Comparison of ENCODE assay signal across 9 mouse cellular contexts in genomic region chr8:125531640-125532039, GRCm38 (mm10). TPM values are rescaled to one million over a fixed set of nuclear protein-coding genes. Genes with fewer than 3 reads are reported as not detected.
DNase-seq lines count a peak whose midpoint lies in the region; ATAC-seq and TF ChIP-seq lines count a peak whose summit lies in the region.
"Had no signal": no experiment of that assay in that cellular context is flagged by ENCODE, and none has a peak within 500 bp of the region (broad histone marks: within the 10 kb centered on the region; RNA-seq: fewer than 3 reads in every experiment).

No protein-coding gene starts in this region.

- TF ChIP-seq EP300 in heart, postnatal 0 days (IDR thresholded peaks at IDR 0.05; ENCODE audit: low read depth) = no peak

- no peak for DNase-seq in heart, postnatal 0 days (ENCODE audit: low spot score)
- peak; percentile 59 for DNase-seq in naive thymus-derived CD4-positive, alpha-beta T cell, adult 2 months (ENCODE audit: low read depth)
- DNase-seq in right cerebral cortex, postnatal 36 days (ENCODE audit: low spot score in 2 of 2) = no peak
- no peak for DNase-seq in right cerebral cortex, postnatal 10 days (ENCODE audit: low spot score in 2 of 2)

- no peak overlapping the region for H3K4me3 ChIP-seq in kidney, embryonic 15.5 days (replicated peaks)
- no peak overlapping the region for H3K4me3 ChIP-seq in kidney, embryonic 16.5 days (ENCODE audit: low read length)
- no peak overlapping the region for H3K4me3 ChIP-seq in heart, postnatal 0 days (ENCODE audit: low read depth, low read length)
- H3K4me3 ChIP-seq in liver, embryonic 12.5 days = no peak overlapping the region
- H3K4me3 ChIP-seq: embryonic facial prominence, embryonic 12.5 days had no signal

- H3K9ac ChIP-seq in kidney, embryonic 15.5 days = no peak overlapping the region
- H3K9ac ChIP-seq in kidney, embryonic 16.5 days (replicated peaks; ENCODE audit: low read length) = no peak overlapping the region
- H3K9ac ChIP-seq in heart, postnatal 0 days (replicated peaks; ENCODE audit: low read depth, low read length) = no peak overlapping the region
- H3K9ac ChIP-seq in liver, embryonic 12.5 days = no peak overlapping the region

- WGBS in kidney, embryonic 15.5 days = 27% methylated on average over 1 of the region's 1 CpGs
- WGBS in kidney, embryonic 16.5 days = 38% methylated on average over 1 of the region's 1 CpGs
- 41% methylated on average over 1 of the region's 1 CpGs for WGBS in heart, postnatal 0 days
- 39% methylated on average over 1 of the region's 1 CpGs for WGBS in liver, embryonic 12.5 days (ENCODE audit: insufficient replicate concordance)

- H3K36me3 ChIP-seq in kidney, embryonic 15.5 days = peaks cover 4% of the 10 kb centered on the region; the same call in 1 of the 2 replicates
- H3K36me3 ChIP-seq in kidney, embryonic 16.5 days (ENCODE audit: insufficient read depth, low read length) = 0 out of 2 replicates have a peak, but pooled peaks cover 4% of the 10 kb centered on the region
- peaks cover 2% of the 10 kb centered on the region; the same call in 1 of the 2 replicates for H3K36me3 ChIP-seq in heart, postnatal 0 days (replicated peaks; ENCODE audit: control insufficient read depth, insufficient read depth, low read length)
- no peaks in the 10 kb centered on the region for H3K36me3 ChIP-seq in liver, embryonic 12.5 days

- TF ChIP-seq CTCF in heart, postnatal 0 days (IDR thresholded peaks at IDR 0.05; ENCODE audit: low read depth) = no peak

- no peak for ATAC-seq in kidney, embryonic 15.5 days (replicated peaks; ENCODE audit: low FRiP score)
- no peak for ATAC-seq in kidney, embryonic 16.5 days (ENCODE audit: low FRiP score, low TSS enrichment)
- ATAC-seq in CD4-positive, CD25-positive, alpha-beta regulatory T cell, adult 4 months = peak; percentile 98
- ATAC-seq in heart, postnatal 0 days (ENCODE audit: insufficient read depth, low read depth) = no peak
- ATAC-seq in liver, embryonic 12.5 days = no peak

- peak overlapping the region; percentile 29 for H3K27ac ChIP-seq in kidney, embryonic 15.5 days
- no peak overlapping the region for H3K27ac ChIP-seq in kidney, embryonic 16.5 days (ENCODE audit: low read length)
- H3K27ac ChIP-seq in heart, postnatal 0 days (ENCODE audit: low read depth) = peak overlapping the region; percentile 83
- H3K27ac ChIP-seq in liver, embryonic 12.5 days = no peak overlapping the region
- H3K27ac ChIP-seq: embryonic facial prominence, embryonic 12.5 days had no signal

- H3K4me2 ChIP-seq in kidney, embryonic 15.5 days = no peak overlapping the region
- no peak overlapping the region for H3K4me2 ChIP-seq in kidney, embryonic 16.5 days (replicated peaks; ENCODE audit: low read depth, low read length)
- H3K4me2 ChIP-seq in heart, postnatal 0 days (ENCODE audit: low read depth, low read length) = no peak overlapping the region
- H3K4me2 ChIP-seq in liver, embryonic 12.5 days = no peak overlapping the region
- H3K4me2 ChIP-seq: embryonic facial prominence, embryonic 12.5 days had no signal

- no peaks in the 10 kb centered on the region for H3K9me3 ChIP-seq in kidney, embryonic 15.5 days (replicated peaks)
- no peaks in the 10 kb centered on the region for H3K9me3 ChIP-seq in kidney, embryonic 16.5 days (ENCODE audit: low read length)
- H3K9me3 ChIP-seq in heart, postnatal 0 days (replicated peaks; ENCODE audit: control insufficient read depth, low read length) = no peaks in the 10 kb centered on the region
- H3K9me3 ChIP-seq in liver, embryonic 12.5 days (replicated peaks) = no peaks in the 10 kb centered on the region
- H3K9me3 ChIP-seq: embryonic facial prominence, embryonic 12.5 days had no signal

- H3K4me1 ChIP-seq in kidney, embryonic 15.5 days = peaks cover 67% of the 10 kb centered on the region
- H3K4me1 ChIP-seq in kidney, embryonic 16.5 days (ENCODE audit: insufficient read depth, low read length) = peaks cover 65% of the 10 kb centered on the region
- H3K4me1 ChIP-seq in heart, postnatal 0 days (ENCODE audit: control insufficient read depth, insufficient read depth) = peaks cover 91% of the 10 kb centered on the region
- peaks cover 44% of the 10 kb centered on the region for H3K4me1 ChIP-seq in liver, embryonic 12.5 days

- H3K27me3 ChIP-seq in kidney, embryonic 15.5 days = no peaks in the 10 kb centered on the region
- no peaks in the 10 kb centered on the region for H3K27me3 ChIP-seq in kidney, embryonic 16.5 days (ENCODE audit: insufficient read depth, low read length)
- no peaks in the 10 kb centered on the region for H3K27me3 ChIP-seq in heart, postnatal 0 days (ENCODE audit: control insufficient read depth, insufficient read depth, low read length)
- H3K27me3 ChIP-seq in liver, embryonic 12.5 days (replicated peaks) = no peaks in the 10 kb centered on the region
- H3K27me3 ChIP-seq: embryonic facial prominence, embryonic 12.5 days had no signal

RNA-seq across cellular contexts. Expression of gene Sipa1l2, which starts 38.0 kb away (rescaled TPM):
- polyA plus RNA-seq in kidney, embryonic 15.5 days (2015; fragmentation: Nextera tagmentation; extraction: Ambion mirVana) = 16.9 and 17.4 TPM in 2 replicates
- polyA plus RNA-seq in kidney, embryonic 16.5 days (2015; fragmentation: Nextera tagmentation; extraction: Ambion mirVana) = 18.1 and 18.3 TPM in 2 replicates
- 1 to 10 TPM; 2.8 to 3.0 TPM for polyA plus RNA-seq in CD4-positive, CD25-positive, alpha-beta regulatory T cell, adult 4 months (2017; shearing (Covaris generic))
- 65.8 and 66.1 TPM in 2 replicates for total RNA-seq in heart, postnatal 0 days (2014; rRNA removed; ENCODE audit: low replicate concordance)
- polyA plus RNA-seq in heart, postnatal 0 days (2015; fragmentation: Nextera tagmentation; extraction: Ambion mirVana) = 12.3 and 13.6 TPM in 2 replicates
- 1.9 and 2.3 TPM in 2 replicates for polyA plus RNA-seq in liver, embryonic 12.5 days (2016; fragmentation: Nextera tagmentation; extraction: Ambion mirVana)

Comparison
In these comparisons a context has a peak if more than half of its experiments do, and no peak if none do; other contexts are left out.
1. H3K27ac ChIP-seq: peak in kidney, embryonic 15.5 days (single experiment) and heart, postnatal 0 days (single experiment); none in kidney, embryonic 16.5 days (single experiment) and liver, embryonic 12.5 days (single experiment).